Mouse (Mus musculus) stomach, embryonic 16.5 days (tissue): ENCODE results near the gene Gm26938. TPM values are rescaled to one million over a fixed set of nuclear protein-coding genes. Genes with fewer than 3 reads are reported as not detected.

Source experiments
- ATAC-seq: fragments of 200-750 bp; cut with Nextera tagmentation; 2 replicates; pipeline ENCODE4 v1.8.0; 2017; ENCODE audit warnings: moderate number of reproducible peaks, moderate TSS enrichment; ENCODE audit not compliant: insufficient read depth, low FRiP score
- H3K27ac ChIP-seq: fragments of 300-500 bp; sonication (generic); 2 replicates; pipeline ENCODE4 v1.5.1; 2014; ENCODE audit warnings: low read length
- H3K27me3 ChIP-seq: fragments of 300-500 bp; sonication (generic); 2 replicates; pipeline ENCODE4 v1.6.1; 2014; ENCODE audit warnings: low read length, control low read depth, mixed read lengths; ENCODE audit not compliant: control insufficient read depth, insufficient read depth
- H3K36me3 ChIP-seq: fragments of 300-500 bp; sonication (generic); 2 replicates; pipeline ENCODE4 v1.6.1; 2014; ENCODE audit warnings: low read length; ENCODE audit not compliant: control insufficient read depth, insufficient read depth
- H3K4me1 ChIP-seq: fragments of 300-500 bp; sonication (generic); 2 replicates; pipeline ENCODE4 v1.6.1; 2014; ENCODE audit warnings: low read length, control low read depth, mixed read lengths; ENCODE audit not compliant: control insufficient read depth, insufficient read depth
- H3K4me2 ChIP-seq: fragments of 300-500 bp; sonication (generic); 2 replicates; pipeline ENCODE4 v1.6.1; 2014; ENCODE audit warnings: low read depth, low read length, mixed read lengths
- H3K4me3 ChIP-seq: fragments of 300-500 bp; sonication (generic); replicated peaks from 2 replicates; pipeline ENCODE4 v1.5.1; 2014; ENCODE audit warnings: mild to moderate bottlenecking, low read length
- H3K9ac ChIP-seq: fragments of 300-500 bp; sonication (generic); 2 replicates; pipeline ENCODE4 v1.6.1; 2014; ENCODE audit warnings: low read length
- H3K9me3 ChIP-seq: fragments of 300-500 bp; sonication (generic); replicated peaks from 2 replicates; pipeline ENCODE4 v1.6.1; 2016; ENCODE audit warnings: low read length, control low read depth; ENCODE audit not compliant: control insufficient read depth
- WGBS: fragments of 180-500 bp; shearing (Covaris S2); extraction: QIAGEN DNeasy Blood & Tissue Kit; methylation state at CpG from one replicate; pipeline ENCODE4 v1.1.7; 2014; 5-methylcytosine and 5-hydroxymethylcytosine counted together
- microRNA-seq: library from miRNA; unstranded; fragments of <30 nt; microRNA quantifications from one replicate; pipeline ENCODE4, GENCODE M21; 2016
- polyA plus RNA-seq: library from polyadenylated mRNA; unstranded; fragments of >200 nt; fragmentation: Nextera tagmentation; extraction: Ambion mirVana; gene quantifications from 2 replicates; pipeline ENCODE4 v1.2.1, GENCODE M21; 2015

Gene Gm26938
- polyA plus RNA-seq, 1 experiment from 2014 or later: not detected

- no peak overlapping the region for H3K4me2 ChIP-seq
- H3K27me3 ChIP-seq: no peaks in the 10 kb centered on the region
- H3K27ac ChIP-seq: no peak overlapping the region
- ATAC-seq: no peak
- no peak overlapping the region for H3K9ac ChIP-seq
- no peak overlapping the region for H3K4me3 ChIP-seq
- peaks cover 26% of the 10 kb centered on the region for H3K36me3 ChIP-seq
- no peaks in the 10 kb centered on the region for H3K4me1 ChIP-seq
- H3K9me3 ChIP-seq: no peaks in the 10 kb centered on the region
- WGBS: 92% methylated on average over 8 of the region's 8 CpGs
Observed at GRCm38 (mm10) chr5:139768216-139768615, 58.0 kb downstream of the Gm26938 start.

GRCm38 (mm10) chr5:139764296-139764695 lies 61.9 kb downstream of the Gm26938 start:
- WGBS: 70% methylated on average over 11 of the region's 11 CpGs
- ATAC-seq: no peak
- no peaks in the 10 kb centered on the region for H3K4me1 ChIP-seq
- no peak overlapping the region for H3K4me2 ChIP-seq
- H3K27me3 ChIP-seq: no peaks in the 10 kb centered on the region
- no peak overlapping the region for H3K4me3 ChIP-seq
- no peaks in the 10 kb centered on the region for H3K9me3 ChIP-seq
- no peak overlapping the region for H3K9ac ChIP-seq
- H3K36me3 ChIP-seq: peaks cover 30% of the 10 kb centered on the region
- H3K27ac ChIP-seq: no peak overlapping the region

GRCm38 (mm10) chr5:139758096-139758495 lies 68.1 kb downstream of the Gm26938 start:
- Histone ChIP-seq H3K9ac (no peak overlapping the region), H3K4me1 (no peaks in the 10 kb centered on the region), H3K9me3 (no peaks in the 10 kb centered on the region), H3K27ac (no peak overlapping the region), H3K4me2 (no peak overlapping the region), H3K36me3 (peaks cover 30% of the 10 kb centered on the region), H3K27me3 (no peaks in the 10 kb centered on the region), H3K4me3 (no peak overlapping the region)
- ATAC-seq: no peak
- 81% methylated on average over 16 of the region's 16 CpGs for WGBS

Small RNA genes within 50 kb of the gene (microRNA-seq; reads per million reads assigned to microRNA genes)
- gene Mir7037: not detected

Other genes starting within 250 kb of the Gm26938 start
- gene Micall2, start 90.1 kb downstream of the Gm26938 start, polyA plus RNA-seq: 9.3 and 9.5 TPM in 2 replicates
- 20.2 and 21.0 TPM in 2 replicates for gene Ints1, start 50.7 kb downstream of the Gm26938 start, polyA plus RNA-seq
- gene Mafk, start 34.9 kb downstream of the Gm26938 start, polyA plus RNA-seq: 18.9 and 22.3 TPM in 2 replicates
- gene Tmem184a, start 6.5 kb downstream of the Gm26938 start, polyA plus RNA-seq: 39.7 and 42.4 TPM in 2 replicates
- 62.5 and 62.9 TPM in 2 replicates for gene Psmg3, start 478 bp upstream of the Gm26938 start, polyA plus RNA-seq
- gene Elfn1, start 81.5 kb upstream of the Gm26938 start, polyA plus RNA-seq: 0.11 and 0.36 TPM in 2 replicates